Mouse (Mus musculus): ENCODE measurements at regions not wholly inside any gene's neighbourhood (a gene's known extent, or its start where the extent isn't known, plus 50 kb on each side); places are given as distances from the start of the nearest gene placed in this dataset.

DNA sequence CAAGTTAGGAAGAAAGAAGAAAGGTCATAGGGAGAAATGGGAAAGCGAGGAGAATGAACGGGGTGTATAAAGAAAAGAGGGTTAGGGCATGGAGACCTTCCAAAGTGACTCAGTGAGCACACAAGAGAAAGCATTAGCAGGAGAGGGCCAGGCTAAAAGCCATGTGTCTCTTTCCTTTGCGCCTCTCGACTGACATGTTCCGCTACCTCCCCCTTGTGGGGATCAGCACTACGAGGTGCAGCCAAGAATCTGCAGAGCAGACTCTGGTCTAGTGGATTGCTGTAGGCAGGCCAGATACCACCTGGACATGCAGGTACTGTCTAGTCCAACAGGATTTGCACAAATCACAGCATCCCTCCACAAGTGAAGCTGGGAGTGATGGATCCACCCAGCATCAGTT lies 54.0 kb downstream of the Kcna5 start:
- peak; percentile 61 for DNase-seq

DNA sequence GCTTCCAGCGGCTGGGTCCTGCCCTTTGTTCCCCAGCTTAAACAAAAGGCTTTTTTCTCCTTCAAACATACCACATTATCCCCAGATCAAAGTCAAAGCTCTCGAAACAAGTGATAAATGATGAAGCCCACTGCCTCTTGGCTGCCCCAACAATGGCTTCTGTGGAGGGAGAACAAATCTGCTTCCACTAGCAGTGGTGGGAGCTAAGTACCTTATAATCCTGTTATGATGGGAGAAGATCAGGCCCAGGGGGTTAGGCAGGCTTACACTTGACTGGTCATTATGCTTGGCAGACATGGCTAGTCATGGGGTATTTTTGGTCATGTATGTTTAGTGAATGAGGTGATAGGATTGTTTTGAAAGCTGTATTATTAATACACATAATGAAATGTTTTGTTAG lies 57.7 kb downstream of the Kcna5 start:
- DNase-seq: no peak

DNA sequence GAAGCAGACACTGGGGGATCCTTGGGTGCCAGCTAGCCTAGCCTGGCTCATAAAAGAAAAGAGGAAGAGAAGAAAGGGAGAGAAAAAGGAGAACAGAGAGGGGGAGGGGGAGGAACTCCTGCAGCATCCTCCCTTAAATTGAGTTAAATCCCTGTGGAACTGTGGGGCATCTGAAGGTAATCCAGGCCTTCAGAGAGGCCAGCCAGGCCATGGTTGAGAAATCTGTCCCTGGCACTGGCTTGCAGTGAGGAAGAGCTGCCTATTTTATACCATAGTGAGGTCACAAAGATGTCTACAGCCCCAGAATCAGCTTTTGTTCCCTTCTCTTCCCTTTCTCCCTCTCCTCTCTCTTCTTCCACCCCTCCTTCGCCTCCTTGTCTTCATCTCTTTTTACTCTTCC lies 58.5 kb downstream of the Kcna5 start:
- DNase-seq: no peak

DNA sequence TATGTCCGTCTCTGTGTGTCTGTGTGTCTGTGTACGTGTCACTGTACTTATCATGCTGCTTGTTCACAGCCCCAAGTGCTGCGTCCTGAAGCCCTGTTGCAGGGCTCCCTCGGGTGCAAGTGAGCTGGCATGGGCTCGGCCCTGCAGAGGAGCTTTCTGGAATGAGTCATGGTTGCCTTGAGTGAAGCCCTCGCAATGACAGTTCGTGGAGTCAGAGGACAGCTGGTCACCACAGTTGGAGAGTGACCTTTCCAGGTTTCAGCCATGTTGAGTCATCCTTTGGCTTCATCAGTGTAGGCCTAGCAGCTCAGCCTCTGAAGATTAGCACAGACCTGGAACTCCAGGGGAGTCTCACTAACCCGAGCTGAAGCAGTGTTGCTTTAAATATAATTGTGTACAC lies 59.7 kb downstream of the Kcna5 start:
- no peak for DNase-seq

DNA sequence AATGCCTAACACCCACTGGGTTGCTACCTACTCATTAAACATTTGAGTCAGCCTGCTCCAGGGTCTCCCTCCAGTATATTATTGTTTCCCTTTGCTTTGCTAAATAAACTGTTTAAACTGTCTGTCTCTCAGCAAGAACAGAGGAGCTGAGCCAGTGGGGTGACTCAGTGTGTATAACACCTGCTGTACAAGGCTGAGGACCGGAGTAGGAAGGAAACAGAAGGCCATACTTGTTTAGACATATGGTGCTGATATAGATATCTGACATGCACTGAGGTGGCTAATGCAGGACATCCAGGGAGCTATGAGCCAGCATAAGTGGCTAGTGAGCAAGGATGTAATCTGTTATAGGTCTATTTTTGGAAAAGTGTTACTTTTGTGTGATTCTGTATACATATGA lies 81.5 kb downstream of the Kcna5 start:
- DNase-seq: no peak

DNA sequence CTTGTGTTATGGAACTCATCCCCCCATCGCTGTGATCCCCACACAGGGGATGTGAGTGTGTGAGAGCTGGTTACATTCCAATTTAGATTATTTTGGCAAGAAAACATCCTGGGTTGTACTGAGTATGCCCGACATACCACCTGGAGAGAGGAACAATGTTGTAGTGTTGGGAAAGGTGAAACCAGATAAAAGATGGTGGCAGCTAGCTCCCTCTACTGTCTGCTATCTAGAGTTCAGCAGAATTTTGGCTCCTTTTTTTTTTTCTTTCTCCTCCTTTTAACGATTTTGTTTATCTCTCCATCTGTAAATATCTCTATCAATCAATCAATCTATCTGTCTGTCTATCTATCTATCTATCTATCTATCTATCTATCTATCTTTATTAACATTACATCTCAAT lies 89.7 kb downstream of the Kcna5 start:
- no peak for DNase-seq

DNA sequence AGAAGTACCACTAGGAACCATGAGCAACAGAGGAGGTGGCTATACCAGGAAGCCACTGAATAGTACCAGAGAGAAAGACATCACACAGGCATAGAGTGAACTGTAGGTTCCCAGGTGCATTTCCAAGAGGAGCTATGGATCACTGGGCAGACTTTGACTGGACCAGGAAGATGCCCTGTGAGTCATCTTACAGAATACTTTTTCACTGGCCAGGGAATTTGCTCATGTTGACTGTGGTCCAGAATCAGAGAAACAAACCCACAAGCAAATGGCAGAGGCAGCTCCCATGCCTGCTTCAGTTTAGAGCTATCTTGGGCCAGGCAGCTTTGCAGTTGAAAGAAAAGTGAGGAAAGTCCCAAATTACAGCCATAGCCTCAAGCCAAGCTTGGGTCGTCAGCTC lies 95.0 kb downstream of the Kcna5 start:
- no peak for DNase-seq

DNA sequence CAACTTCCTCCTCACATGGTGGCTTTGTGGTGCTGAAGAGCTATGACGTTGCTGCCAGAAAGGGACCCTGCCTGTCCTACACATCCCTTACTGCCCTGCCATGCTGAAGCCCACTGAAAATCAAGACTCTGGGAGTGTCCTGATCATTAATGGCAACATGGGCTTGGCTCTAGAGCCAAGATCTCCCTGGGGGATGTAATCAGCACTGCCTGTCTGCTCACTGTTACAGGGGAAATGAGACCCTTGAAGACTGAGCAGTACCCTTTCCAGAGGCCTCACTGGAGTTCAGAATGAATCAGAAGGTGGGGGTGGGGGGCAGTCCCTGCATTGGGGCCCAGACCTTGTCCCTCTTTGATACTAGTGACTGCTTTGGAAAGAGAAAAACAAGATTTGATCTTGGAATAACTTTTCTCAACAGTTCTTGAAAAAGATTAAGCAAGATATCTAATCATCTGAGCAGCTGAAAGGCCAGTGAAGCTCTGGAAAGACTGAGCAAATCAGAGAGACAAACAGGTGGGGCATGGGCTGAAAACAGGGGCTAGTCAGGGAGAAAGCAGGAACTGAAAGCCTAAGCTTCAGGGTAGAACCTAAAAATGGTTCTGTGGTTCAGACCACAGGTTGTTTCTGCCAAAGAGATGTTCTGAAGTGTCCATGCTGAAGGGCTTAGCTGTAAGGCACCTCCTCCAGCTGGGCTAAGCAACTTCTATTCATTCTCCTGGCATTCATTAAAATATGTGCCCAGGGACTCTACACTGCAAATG lies 97.1 kb downstream of the Kcna5 start:
- no peak for DNase-seq

DNA sequence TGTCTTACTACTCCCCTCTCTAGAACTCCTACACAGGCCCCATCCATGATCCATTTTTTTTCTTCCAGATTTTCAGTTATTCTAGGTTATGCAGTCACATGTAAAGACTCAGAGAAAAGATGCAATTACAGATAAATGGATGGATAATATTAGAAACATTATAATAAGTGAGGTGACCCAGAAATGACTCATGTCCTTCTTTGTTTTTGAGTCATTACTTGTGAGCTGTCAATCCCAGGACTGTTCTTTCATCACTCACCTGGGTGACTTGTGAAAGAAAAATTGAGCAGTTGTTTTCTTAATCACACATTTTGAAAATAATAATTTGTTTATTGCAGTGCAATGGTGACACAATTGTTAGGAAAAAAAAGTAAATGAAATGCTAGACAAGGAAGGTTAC lies 108.0 kb downstream of the Kcna5 start:
- no peak for DNase-seq

DNA sequence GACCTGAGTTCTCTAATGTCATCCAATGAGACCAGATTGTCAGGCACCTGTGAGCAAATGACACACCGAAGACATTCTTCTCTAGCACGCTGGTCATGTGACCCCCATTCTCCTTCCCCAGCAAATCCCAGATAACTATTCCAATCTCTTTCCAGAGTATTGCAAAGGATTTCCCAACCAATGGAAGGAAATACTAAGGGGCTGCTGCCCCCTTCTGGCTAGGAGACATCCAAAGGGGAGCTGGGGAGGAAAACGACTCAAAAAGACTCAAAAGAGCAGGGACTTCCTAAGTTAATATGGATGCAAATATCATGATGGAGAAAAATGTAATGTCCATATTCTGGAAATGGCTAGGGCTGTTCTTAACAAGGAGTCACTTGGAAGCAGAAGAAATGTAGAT lies 129.5 kb downstream of the Kcna5 start:
- peak; percentile 56 for DNase-seq

DNA sequence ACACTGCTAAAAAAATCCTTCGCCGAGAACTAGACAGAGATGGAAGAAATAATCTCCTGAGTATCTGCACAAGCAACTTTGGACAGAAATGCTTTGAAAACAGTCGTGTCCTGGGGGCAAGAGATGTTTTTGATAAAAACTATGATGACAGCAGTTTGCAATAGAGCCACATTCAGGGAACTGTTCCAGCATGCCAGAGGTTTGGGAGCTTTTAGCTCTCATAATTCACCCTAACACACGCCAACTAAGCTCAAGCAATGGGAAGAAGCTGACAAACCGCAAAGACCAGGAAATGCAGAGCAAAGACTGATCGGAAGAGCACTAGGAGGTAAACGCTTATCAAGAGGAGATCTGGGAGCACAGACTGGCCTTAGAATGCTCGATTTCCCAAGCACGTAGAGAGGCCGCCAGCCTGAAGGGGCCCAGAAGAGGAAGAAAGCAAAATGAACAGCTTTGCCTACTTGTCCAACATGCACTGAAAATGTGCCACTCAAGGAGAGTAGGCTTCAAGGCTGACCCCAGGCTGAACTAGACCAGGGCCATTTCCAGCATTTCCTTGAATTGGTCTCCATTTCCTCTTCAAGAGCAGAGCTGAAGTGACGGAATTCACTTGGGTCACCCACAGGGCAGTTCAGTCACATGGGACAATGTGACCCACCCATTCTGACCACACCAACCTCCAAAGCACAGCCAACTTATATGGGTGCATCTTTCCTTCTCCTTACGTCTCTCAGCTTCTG lies 130.7 kb downstream of the Kcna5 start:
- peak; percentile 18 for DNase-seq

DNA sequence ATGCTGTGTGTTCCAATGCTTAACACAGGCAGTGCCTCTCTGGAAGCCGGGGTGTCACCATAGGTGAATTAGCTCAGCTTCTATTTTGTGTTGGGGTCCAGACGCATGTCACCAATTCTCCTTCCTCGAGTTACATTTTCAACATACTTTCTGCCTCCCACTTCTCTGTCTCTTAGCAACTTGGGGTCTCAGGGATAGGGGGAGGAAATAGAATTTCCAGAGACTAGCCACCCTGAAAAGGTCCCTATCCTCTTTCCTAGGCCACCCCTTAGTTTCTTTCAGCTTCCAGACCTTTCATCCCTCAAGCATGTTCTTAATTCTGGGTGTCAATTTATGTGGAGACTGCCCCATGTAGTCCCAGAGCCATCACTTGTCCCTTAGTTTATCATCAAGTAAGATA lies 135.6 kb downstream of the Kcna5 start:
- DNase-seq: no peak

DNA sequence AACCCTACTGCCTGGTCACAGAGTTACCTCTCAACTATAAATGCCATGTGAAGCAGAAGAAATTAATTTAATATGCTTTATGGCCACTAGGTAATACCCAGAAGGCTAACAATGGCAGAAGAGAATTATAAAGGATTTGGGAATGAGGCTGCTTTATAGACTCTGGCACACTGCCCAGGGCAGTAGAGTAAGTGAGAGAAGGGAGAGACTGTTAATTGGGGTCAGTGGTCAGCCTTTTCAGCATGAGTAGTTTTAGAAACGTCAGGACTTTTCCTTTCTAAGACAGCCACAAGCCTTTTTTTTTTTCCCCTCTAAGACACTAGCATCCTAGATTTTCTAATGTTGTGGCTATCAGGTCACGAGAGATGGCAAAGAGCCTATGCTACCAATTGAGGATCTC lies 136.6 kb downstream of the Kcna5 start:
- no peak for DNase-seq

DNA sequence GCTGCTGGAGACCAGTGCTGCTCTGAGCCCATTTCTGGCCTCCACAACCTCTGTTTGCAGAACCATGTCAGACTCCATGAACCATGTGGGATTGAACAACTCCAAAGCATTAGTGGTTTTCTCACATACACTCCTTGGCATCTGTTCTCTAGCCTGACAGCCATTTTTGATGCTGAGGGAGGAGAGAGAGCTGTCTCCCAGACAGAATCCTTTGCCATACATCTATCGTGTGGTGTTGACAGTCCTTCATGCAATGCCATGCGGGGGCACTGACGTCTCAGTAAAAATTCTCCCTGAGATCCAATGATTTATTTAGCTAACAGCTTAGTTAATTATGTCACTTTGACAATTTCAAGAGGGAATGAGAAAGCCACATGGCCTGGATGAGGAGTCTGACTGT lies 140.2 kb downstream of the Kcna5 start:
- no peak for DNase-seq

DNA sequence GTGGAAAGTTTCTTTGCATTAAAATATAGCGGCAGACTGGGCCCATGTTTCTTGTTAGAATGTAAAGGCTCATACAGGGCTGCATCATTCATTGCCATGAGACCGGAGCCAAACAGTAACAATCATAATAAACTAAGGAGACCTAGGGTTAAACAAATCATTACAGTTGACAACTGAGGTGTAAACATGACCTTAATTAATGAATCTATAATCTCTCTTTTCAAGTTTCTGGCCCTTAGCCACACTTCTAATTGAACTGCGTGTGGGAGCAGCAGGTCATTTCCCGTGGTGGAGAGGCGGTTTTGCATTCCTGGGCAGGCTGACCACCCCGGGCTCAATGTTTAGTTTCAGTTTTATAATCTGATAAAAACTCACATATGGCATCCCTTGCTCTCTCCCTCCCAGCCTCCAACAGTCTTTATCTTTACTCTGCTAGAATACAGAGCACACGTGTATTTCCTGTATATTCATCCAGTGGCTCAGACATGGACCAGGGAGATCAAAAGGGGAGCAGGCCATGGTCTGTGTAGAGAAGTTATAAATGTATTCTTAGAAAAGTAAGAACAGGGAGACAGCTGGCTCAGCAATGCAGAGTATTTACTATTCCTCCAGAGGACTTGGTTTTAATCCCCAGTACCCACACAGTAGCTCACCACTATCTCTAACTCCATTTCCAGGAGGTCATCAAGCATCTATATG lies 141.0 kb downstream of the Kcna5 start:
- DNase-seq: no peak

DNA sequence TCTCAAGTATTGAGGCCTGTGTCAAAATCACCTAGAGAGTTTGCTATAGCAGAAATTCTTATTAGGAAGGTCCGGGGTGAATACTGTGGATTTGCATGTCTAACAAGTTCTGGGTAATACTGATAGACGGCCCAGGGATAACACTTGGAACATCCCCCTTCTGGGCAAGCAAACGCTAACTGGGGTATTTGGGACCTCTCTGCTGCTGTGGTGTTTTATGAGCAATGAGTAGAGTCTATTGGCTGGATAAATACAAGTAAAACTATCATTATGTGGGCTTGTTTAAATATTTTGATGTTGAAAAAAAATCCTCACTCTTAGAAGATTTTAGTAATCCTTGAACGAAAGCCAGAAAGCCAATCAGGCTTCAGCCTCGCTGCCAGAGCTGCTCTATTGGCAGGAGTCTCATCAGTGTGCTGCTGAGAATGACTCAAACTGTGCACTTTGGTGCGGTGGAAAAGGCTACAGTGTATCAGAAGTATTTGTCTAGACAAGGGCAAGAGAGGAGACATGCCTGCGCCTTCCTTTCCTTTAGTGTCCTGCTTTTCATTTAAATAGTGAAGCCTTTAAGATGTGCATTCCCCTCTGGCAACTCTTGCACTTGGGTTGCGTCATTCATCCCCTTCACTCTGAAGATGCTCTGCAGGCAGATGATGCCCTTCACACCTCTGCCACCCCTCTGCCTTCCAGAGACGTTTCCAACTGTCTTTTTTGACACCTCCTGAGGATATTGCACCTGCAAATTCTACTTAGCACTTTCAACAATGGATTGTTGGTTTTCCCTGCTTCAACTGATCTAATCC lies 150.8 kb downstream of the Kcna5 start:
- no peak for DNase-seq

DNA sequence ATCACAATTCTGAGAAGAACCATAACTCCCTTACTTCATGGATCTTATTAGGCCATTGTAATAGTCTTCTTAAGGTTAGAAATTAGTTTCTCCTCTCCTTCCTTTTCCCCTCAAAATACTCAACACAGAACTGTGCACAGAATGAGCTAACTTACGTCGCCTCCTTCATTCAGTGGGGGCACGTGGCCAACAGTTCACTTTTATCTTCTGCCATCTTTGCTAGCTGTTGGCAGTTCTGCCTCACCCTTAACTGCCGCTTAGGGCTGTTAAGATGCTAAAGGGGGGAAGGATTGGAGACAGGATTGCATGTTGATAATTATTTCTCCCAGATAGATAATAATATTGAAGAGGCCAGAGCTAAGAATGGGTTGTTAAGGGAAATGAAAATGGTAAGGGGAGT lies 158.0 kb downstream of the Kcna5 start:
- DNase-seq: no peak

DNA sequence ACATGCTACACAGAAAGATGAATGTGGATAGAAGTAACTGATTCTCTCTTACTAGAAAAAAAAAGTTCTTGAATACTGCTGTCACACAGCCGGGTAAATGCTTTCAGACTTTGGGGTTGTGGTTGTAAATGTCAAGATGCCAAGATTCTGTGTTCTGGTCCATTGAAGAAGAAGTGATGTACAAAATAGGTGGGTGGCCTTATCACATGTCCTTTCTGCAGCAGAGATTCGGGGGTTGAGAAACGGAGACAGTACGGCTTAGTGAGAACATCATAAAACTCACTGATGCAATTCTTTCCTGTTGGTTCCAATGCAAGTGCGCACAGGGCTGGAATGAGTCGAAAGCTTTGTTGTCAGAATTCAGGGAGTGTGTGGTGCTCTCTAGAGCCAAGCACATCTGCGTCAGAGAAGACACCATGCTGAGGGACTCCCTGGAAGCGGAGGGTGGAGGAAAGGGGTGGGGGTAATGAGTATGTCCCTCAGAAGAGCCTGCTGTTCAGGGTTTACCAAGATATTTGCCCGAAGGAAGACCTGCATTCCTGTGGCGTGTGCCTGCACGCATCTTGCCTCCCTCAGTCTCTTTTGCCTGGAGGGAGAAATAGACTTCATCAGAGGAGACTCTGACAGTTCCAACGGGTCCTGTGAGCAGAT lies 160.1 kb downstream of the Kcna5 start:
- no peak for DNase-seq

DNA sequence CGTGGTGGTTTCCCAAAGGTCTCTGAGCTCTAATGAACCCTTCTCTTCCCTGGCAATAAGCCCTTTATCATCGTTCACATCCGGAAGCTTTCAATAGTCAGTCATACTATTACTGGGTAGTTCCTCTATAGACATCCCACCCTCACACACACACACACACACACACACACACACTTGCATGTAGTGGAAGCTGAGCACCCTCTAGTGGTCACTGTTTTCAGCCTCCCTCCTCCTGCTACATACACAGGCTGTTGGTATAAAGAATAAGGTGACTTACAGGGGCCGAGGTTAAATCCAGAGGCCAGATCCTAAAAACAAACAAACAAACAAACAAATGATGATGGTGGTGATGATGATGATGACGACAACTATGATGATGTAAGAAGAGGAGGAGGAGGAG lies 163.2 kb downstream of the Kcna5 start:
- peak; percentile 72 for DNase-seq

DNA sequence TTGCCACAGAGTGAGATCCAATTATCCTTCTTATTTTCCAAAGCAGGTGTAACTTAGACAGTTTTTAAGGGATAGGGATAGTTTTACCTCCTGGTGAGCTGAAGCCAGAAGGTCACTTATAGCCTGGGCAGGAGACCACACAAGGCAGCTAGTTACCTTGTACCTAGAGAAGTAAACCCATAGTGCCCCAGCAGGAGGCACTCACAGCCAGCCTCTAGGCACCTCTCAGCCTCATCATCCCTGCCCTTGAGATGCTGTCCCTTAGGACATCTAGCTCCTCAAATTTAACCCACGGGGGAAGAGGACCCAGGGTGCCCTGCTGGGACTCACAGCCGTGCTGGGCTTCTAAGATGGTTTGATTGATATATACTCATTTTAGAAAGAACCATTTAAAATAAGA lies 163.7 kb downstream of the Kcna5 start:
- DNase-seq: no peak

DNA sequence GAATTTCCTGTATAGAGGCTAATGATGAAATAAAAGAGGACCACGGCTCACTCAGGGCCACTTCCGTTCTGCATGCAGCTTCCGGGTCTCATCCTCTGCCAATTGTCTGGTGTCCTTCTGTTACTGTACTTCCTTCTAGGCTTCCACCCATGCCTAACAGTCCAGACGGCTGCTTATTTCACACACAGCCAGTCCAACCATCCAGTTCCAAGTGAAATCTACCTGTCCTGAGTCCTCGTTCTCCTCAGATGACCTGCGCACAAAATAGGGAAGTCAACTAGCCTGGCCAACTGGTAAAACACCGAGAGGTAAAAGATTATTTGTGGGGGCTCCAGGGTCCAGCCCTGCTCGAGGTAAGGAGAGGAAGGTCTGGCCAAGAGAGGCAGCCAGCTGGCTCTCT lies 169.7 kb downstream of the Kcna5 start:
- no peak for DNase-seq

DNA sequence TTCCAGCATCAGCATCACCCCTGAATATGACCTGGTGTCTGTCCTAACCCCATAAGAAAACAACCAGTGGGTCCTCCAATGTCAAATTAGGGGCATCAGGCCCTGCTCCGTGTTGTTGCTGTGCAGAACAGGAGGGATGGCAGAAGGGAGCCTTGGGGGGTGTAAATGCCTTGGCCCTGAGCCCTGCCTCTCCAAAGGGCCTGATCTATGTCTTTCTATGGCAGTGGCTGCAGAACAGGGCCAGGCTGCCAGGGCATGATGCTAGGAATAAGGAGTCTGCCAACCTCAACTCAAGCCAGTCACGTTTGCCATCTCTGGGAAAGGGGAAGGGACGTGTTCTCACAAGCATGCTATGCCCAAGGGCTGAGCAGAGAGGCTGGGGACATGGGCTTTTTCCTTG lies 172.9 kb downstream of the Kcna5 start:
- no peak for DNase-seq
